Mouse (Mus musculus) olfactory bulb, adult 2 months (tissue): Measurements from ENCODE around the gene Dact3.

Source experiments
- CTCF ChIP-seq: fragments of 200-500 bp; IDR thresholded peaks from 2 replicates; pipeline ENCODE4 v1.5.1; 2012; ENCODE audit warnings: low read depth, mild to moderate bottlenecking, low read length, moderate library complexity; ENCODE audit not compliant: insufficient read depth
- POLR2A ChIP-seq: fragments of 200-500 bp; IDR thresholded peaks from 2 replicates; pipeline ENCODE4 v1.6.1; 2012; ENCODE audit warnings: mild to moderate bottlenecking, low read depth, low read length, moderate library complexity; ENCODE audit not compliant: insufficient read depth

DNA sequence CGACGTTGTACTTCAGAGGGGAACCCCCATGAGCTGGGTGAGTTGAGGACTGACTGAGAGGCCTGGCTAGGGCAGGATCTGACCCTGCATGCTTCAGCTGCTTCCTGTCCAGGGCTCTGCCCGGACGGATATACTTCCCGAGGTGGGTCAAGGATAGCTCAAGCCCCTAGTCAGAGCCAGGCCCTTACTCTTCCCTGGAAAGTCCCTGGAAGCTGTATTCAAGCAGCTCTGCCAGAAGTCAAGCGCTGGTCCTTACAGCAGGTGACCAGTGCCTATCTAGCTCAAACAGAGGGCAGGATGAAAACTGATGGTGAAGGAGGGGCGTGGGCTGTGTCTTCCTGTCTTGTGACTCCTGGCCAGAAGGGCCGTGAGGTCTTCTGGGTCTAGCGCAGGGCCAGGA is 44.7 kb upstream of the Dact3 start:
- TF ChIP-seq CTCF (no peak), POLR2A (no peak)
